Mouse (Mus musculus): Measurements from ENCODE around the gene Gm10392.

Gene Gm10392

DNA sequence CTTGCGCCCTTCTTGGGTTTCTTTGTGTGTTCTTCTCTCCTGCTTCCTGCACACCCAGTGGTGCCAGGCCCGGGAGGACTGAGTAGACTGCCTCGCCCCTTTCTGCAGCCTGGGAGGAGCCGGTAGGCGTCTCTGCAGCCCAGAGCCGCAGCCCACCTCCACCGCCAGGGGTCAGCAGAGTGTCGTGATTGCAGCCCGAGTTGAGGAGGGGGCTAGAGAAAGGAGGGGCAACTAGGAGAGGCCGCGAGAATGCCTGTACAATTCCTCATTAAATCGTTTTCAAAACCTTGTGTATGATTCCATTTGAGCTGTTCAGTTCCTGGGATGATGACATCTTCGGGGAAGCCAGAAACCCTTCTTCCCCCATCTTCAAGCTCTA, 27.9 kb downstream of the Gm10392 start:
- peak; percentile 91 for DNase-seq

DNA sequence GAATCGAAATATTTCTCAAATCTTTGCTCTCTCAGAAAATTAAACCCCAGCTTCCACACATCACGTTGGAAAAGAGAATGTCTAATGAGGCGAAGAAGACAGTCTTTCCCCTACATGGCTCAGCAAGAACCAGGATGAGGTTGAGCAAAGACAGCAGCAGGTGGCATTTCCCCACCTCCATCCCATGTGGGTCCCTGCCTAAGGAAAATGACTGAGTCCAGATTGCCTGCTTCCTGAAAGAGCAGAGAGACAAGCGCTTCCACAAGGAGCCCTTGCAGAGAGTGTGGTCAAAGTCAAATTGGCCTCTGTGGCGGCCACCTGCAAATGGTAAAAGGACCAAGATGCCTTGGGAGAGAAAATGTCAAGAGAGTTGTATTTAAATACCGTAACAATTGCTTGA, 28.5 kb downstream of the Gm10392 start:
- no peak for DNase-seq

DNA sequence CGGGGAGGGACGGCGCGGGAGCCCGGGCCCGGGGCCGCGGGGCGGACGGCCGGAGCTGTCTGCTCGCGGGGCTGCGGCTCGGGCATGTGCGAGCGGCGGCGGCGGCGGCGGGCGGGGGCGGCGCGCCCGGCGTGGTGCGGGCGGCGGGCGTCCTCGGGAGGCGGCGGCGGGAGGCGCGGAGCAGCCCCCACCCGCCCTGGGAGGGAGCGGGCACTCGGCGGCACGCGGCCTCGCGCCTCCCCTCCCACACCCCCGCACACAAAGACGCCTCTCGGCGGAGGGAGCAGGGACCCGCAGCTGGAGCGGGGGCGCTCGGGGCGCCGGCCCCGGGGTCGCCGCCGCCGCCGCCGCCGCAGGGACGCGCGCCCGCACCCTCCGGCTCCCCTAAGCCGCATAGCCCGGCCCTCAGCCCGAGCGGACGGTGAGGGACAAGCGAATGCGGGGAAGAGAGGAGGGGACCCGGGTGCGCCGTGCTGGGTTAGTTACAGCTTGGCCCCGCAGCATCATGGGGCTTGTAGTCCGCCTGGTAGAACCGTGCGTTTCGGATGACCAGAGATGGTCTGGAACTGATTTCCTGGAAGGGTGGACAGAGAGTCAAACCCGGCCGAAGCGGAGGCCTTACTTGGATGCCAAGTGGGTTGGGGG, 29.3 kb downstream of the Gm10392 start, which contains the start of gene Ankrd13b:
Gene Ankrd13b, minus strand, starts transcription at position 88 of the 645 bp plus-strand sequence.
- DNase-seq = peak; percentile 67

DNA sequence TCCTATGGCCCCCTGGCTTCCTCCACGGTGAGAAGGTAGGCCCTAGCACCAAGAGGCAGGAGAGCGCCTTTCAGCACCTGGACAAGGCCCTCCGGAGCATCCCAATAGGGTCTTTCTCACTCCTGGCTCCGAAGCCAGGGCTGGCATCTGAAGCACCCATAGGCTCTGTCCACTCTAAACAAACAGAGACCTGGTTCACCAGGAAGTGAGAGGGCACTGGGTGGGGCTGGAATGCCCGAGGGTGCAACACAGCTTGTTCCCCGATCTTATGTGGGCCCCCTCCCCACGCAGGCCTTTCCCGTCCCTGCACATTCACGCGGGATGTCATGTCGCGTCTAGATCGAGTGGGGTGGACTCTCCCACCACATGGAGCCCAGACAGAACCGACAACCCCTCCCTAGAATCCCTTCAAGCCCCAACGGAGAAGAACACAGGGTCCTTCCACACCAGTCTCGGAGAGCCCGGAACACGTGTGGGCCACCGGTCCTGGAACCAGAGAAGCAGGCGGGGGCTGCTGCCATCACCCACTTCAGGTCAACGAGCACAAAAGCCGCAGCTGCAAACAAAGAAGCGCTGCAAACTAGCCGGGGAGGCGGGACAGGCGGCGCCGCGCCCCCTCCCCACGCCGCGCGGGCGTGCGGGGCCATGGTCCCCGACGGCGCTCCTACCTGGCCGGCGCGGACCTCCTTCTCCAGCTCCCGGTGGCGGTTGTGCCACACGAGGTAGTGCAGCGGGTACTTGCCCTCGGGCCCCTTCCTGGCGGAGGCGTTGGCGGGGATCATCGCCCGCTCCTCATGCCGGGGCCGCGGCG, 30.0 kb downstream of the Gm10392 start:
- DNase-seq = no peak

DNA sequence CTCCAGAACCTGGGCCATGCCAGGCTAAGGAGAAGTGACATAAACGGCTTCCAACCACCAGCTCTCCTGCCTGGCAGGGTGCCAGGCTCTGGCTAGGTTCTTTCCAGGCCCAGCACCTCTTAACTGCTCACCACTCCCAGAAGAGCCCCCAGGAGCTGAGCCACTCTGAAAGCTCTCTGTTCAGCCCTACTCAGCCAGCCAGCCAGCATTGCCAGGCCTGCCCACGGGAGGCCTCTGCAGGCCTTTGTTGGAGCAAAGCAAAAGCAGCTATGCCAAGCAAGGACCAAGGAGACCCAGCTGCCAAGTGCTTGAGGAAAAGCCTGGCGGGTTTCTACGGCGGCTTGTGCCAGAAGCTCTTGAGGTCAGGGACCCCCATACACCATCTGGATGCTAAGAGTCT, 32.2 kb downstream of the Gm10392 start:
- DNase-seq = no peak

DNA sequence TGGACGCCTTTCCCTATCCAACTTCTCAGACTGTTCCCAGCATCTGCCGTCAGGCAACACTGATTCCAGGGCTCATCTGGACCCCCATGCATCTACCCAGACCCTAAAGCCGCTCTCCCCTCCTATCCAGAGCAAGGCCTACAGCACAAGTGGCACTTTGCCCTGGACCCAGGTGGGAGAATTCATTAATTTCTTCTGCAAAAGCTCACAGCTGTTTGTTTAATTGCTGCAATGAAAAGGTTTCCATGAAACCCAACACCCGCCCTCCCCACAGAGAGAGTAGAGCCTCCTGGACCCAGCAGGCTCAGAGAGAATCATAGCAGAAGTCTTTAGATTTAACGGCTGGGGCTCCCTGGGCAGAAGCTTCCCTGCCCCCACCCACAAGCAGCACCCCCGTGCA, 33.8 kb downstream of the Gm10392 start:
- no peak for DNase-seq

DNA sequence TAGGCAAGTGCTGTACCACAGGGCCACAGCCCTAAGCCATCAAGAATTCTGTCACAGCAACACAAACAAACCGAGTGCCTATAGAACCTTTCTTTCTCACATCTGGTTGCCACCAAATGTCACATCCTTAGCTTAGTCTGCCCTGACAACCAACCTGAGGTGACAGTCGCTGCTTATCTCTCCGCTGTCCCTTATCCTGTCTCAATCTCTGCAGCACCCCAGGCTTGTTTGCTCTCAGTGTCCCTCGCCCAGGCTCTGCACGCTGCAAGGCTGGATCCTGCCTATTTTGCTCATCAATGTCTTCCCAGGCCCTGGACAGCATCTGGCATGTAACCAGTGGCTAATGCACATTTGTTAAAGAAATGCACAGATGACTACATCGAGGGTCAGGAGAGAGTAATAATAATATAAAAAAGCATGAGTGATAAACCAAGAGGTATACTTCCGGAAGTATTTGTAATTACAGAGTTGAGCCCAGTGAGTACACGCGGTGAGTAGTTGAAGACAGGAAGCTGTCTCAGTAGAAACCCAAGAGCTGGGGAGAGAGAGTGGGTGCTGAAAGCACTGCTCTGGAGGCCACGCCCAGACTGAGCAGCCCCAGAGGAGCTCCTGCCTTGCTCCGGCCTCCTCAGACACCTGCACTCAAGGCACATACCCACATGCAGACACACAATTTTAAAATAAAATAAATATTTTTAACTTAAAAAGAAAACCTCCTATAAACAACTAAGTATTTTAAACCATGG, 35.3 kb downstream of the Gm10392 start:
- no peak for DNase-seq

DNA sequence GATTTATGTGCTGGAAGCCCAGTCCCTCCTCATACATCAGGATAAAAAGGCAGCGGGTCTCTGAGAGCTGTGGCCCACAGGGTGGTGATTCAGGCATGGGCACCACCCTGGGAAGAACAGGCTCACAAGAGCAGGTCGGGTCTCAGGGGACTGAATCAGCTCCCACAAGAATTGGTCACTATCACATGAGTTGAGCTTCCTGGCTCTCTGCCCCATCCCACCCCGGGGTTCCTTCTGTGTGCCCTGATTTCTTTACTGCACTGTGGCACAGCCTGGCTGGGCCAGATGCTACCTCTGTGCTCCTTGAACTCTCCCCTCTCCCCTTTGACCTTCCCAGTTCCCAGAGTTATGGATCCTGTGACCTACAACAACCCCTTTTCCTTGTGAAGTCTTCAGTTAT, 36.0 kb downstream of the Gm10392 start:
- no peak for DNase-seq

DNA sequence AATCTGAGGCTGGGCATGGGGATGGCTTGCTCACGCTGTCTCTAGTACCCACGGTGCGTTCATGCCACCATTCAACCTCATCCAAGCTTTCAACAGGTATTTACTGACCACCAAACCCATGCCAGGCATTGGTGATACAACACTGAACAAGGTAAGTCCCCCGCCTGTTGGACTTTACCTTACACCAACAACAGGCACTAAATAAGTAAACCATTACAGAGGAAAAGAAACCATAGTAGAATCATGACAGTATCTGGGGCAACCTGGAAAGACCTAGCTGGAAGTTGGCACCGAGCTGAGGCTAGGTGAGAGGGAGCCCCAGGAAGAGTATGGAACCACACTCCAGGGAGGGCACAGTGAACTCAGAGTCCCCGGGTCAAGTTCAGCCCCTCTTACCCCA, 42.1 kb downstream of the Gm10392 start:
- DNase-seq = no peak

DNA sequence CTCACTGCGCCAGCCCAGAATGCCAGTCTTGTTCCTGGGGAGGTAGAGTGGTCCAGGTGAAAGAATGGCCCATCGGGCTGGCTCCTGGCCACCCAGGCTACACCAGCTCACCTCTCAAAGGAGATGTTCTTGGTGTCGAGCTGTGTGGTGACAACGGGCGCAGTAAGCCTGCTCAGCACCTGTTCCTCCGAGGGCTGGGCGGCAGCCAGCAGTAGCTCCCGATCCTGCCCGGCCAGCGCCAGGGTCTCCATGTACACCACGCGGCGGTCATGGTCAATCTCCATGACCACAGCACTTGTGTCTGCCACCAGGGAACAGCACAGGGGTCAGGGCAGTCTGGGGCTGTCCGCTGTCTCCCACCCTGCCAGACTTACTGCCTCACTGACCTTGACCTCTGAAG, 42.8 kb downstream of the Gm10392 start:
- DNase-seq = no peak

DNA sequence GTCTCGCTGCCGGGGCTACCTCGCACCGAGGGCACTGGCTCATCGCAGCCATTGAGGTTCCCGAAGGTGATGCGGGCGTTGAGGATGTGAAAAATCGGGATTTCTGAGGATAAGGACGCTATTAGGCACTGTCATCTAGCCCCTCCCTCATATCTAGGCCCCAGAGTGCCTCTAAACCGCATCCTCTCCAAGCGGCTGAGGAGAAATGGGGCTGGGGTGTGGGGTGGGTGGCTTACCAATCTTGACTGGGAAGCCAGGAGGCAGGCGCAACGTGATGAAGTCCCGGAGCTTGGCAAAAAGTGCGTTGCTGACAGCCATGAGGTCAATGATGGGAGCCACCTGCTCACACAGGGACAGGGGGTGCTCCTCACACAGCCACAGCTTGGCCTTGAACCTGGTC, 46.2 kb downstream of the Gm10392 start:
- DNase-seq = no peak

DNA sequence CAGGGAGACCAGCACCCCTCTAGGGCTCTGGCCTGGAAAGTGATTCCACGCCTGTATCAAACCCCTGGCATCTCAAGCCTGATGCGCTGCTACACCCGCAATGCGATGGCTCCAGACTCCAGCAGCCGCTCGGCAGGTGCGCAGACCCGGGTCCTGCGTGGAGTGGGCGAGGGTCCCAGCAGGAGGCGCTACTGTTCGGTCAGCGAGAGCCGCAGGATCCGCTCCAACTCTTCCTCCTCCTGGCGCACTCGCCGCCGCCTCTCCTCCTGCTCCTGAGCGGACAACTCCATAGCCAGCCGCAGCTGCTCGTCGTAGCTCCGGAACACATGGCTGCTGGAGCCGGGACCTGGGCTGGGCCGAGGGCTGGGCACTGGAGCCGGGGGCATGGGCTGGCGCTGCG, 47.6 kb downstream of the Gm10392 start:
- no peak for DNase-seq

DNA sequence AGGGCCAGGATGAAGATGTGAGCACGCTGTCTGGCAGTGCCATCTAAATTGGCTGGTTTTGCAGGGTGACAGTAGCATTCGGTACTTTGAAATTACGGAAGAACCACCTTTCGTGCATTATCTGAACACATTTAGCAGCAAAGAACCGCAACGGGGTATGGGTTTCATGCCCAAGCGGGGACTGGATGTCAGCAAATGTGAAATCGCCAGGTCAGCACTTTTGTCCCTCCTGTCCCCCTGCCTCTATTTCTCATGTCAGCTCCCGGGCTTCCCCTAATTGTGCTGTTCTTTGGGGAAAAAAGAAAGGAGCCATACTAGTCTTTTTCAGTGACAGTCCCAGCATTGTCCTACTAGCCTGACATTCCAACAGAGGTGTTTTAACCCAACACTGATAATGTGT, 50.6 kb downstream of the Gm10392 start:
- no peak for DNase-seq

DNA sequence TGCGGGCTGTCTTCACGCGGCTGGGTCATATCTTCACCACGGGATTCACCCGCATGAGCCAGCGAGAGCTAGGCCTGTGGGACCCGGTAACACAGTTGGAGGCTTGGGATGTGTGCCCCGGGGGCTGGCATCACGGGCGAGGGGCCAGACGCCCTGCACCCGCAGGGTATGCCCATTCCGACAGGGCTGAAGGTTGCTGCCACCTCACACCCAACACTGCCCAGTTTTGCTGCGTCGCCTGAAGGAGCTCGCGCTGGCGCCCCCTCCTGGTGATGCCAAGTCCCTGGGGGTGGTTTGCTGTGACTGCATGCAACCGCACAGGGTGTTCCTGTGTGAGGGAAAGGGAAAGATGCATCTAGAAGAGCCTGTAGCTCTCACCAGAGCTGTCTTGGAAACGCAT, 51.2 kb downstream of the Gm10392 start:
- peak; percentile 78 for DNase-seq

DNA sequence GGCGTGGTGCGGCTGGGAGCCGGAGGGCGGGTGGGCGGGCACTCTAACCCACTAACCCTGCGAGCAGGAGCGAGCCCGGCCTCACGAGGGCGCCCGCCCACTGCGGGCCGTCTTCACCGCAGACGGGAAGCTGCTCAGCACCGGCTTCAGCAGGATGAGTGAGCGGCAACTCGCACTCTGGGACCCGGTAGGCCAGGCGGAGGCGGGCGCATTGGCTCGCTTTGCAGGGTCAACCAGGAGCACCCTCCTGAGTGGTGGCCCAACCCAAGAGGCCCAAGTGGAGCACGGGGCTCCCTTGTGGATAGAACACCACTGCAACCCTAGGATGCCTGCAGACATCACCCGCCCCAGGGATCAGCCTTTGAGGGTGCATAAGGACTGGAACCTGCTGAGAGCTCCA, 51.8 kb downstream of the Gm10392 start:
- peak; percentile 77 for DNase-seq
